In genomic region chr16:43341916-43342455, GRCm38 (mm10) we compare ENCODE assay signal across 16 mouse cellular contexts.
A peak's percentile ranks its signal among the peaks of the same experiment; 100 is the strongest.
DNase-seq lines count a peak whose midpoint lies in the region; ATAC-seq and TF ChIP-seq lines count a peak whose summit lies in the region.
"Had no signal": no experiment of that assay in that cellular context is flagged by ENCODE, and none has a peak within 500 bp of the region (broad histone marks: within the 10 kb centered on the region; RNA-seq: fewer than 3 reads in every experiment).

No protein-coding gene starts in this region.

- no peaks in the 10 kb centered on the region for H3K4me1 ChIP-seq in heart, embryonic 12.5 days (replicated peaks)
- peaks cover 14% of the 10 kb centered on the region for H3K4me1 ChIP-seq in liver, adult 2 months (ENCODE audit: control insufficient read depth, insufficient read depth, low read length)
- H3K4me1 ChIP-seq: forebrain, embryonic 15.5 days; heart, embryonic 13.5 days had no signal

- H3K9ac ChIP-seq in heart, embryonic 12.5 days: no peak overlapping the region
- H3K9ac ChIP-seq in liver, adult 2 months (ENCODE audit: low read depth, low read length): peak overlapping the region; percentile 44; the same call in 1 of the 2 replicates
- H3K9ac ChIP-seq: forebrain, embryonic 15.5 days; heart, embryonic 13.5 days had no signal

- no peaks in the 10 kb centered on the region for H3K9me3 ChIP-seq in heart, embryonic 12.5 days (replicated peaks)
- H3K9me3 ChIP-seq: forebrain, embryonic 15.5 days; heart, embryonic 13.5 days had no signal

- no peak overlapping the region for H3K4me3 ChIP-seq in heart, embryonic 12.5 days
- no peak overlapping the region for H3K4me3 ChIP-seq in liver, adult 2 months (ENCODE audit: insufficient read depth, low read depth, low read length)
- H3K4me3 ChIP-seq: forebrain, embryonic 15.5 days; heart, embryonic 13.5 days had no signal

- H3K36me3 ChIP-seq in heart, embryonic 12.5 days: no peaks in the 10 kb centered on the region
- H3K36me3 ChIP-seq in liver, adult 2 months (ENCODE audit: control insufficient read depth, insufficient read depth, low read length): 0 out of 2 replicates have a peak, but pooled peaks cover 1% of the 10 kb centered on the region
- H3K36me3 ChIP-seq: forebrain, embryonic 15.5 days; heart, embryonic 13.5 days had no signal

- H3K4me2 ChIP-seq in heart, embryonic 12.5 days: no peak overlapping the region
- H3K4me2 ChIP-seq: forebrain, embryonic 15.5 days; heart, embryonic 13.5 days had no signal

- H3K27me3 ChIP-seq in heart, embryonic 12.5 days (replicated peaks): no peaks in the 10 kb centered on the region
- H3K27me3 ChIP-seq in liver, adult 2 months (ENCODE audit: control insufficient read depth, insufficient read depth, low read length): no peaks in the 10 kb centered on the region
- H3K27me3 ChIP-seq: CH12.LX; forebrain, embryonic 15.5 days; heart, embryonic 13.5 days had no signal

- TF ChIP-seq POLR2A in liver, adult 2 months (IDR thresholded peaks at IDR 0.05; ENCODE audit: extremely low read depth, insufficient read depth, low read length): no peak

- ATAC-seq in heart, embryonic 12.5 days (ENCODE audit: insufficient number of reproducible peaks, low FRiP score): no peak
- ATAC-seq: forebrain, embryonic 15.5 days; hindbrain, postnatal 0 days had no signal

- TF ChIP-seq CTCF in liver, adult 2 months (IDR thresholded peaks at IDR 0.05; ENCODE audit: low read depth, low read length): no peak

- H3K79me2 ChIP-seq in liver, adult 2 months (ENCODE audit: control insufficient read depth, insufficient read depth, low read length): peaks cover 9% of the 10 kb centered on the region; the same call in 1 of the 2 replicates

- H3K27ac ChIP-seq in heart, embryonic 12.5 days (ENCODE audit: poor library complexity, severe bottlenecking): no peak overlapping the region
- H3K27ac ChIP-seq in liver, adult 2 months (replicated peaks; ENCODE audit: insufficient read depth, low read depth, low read length): peak overlapping the region; percentile 95
- H3K27ac ChIP-seq: heart, embryonic 13.5 days; hindbrain, postnatal 0 days had no signal

- DNase-seq in heart, adult 11 months: peak; percentile 84
- peak; percentile 79 for DNase-seq in liver, adult 2 months (ENCODE audit: extremely low read depth, low read depth, low spot score)
- DNase-seq in liver (no peak), adipocyte (ENCODE audit: low spot score) (peak; percentile 79)
- no peak for DNase-seq in gastrocnemius, postnatal 4 days (ENCODE audit: low spot score in 2 of 2)
- DNase-seq: adrenal gland, adult 8-10 months; adrenal gland, postnatal 36 days; cerebellum, adult 11-12 months; cerebellum, adult 9-10 months; cerebellum, postnatal 25 days; heart, postnatal 36 days had no signal

Comparison
In these comparisons a context has a peak if more than half of its experiments do, and no peak if none do; other contexts are left out.
1. DNase-seq: peak in heart, adult 11 months (single experiment), liver, adult 2 months (single experiment) and adipocyte (single experiment); none in liver (single experiment) and gastrocnemius, postnatal 4 days (0 of 2).